Mouse (Mus musculus): ENCODE data around the gene Gm17622. TPM values are rescaled to one million over a fixed set of nuclear protein-coding genes. Genes with fewer than 3 reads are reported as not detected.

Gene Gm17622
- polyA plus RNA-seq, 1 experiment, result not detected

DNA sequence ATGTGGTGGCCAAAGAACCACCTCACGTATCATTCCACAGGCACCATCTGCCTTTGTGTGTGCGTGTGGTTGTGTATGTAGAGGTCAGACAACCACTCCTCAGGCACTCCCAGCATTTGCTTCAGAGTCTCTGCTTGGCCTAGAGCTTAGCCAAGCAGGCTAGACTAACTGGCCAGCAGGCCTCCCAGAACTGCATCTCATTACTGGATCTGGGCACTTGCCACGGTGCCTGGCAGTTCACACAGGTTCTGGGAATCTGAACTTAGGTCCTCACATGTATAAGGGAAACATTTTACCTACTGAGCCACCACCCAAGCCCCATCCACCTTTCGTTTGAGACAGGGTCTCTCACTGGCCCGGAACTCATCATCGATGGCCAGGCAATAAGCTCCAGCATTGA lies 41.6 kb downstream of the Gm17622 start:
- Histone ChIP-seq H3K4me1 (ENCODE audit: control insufficient read depth, insufficient read depth, insufficient read length, low read length) (peaks cover 8% of the 10 kb centered on the region; the same call in 1 of the 2 replicates), H3K27ac (ENCODE audit: insufficient read depth, low read depth, low read length) (no peak overlapping the region), H3K4me3 (ENCODE audit: low read depth, low read length) (no peak overlapping the region), H3K36me3 (ENCODE audit: control insufficient read depth, insufficient read depth, low read length) (no peaks in the 10 kb centered on the region), H3K27me3 (ENCODE audit: control insufficient read depth, insufficient read depth, low read length) (no peaks in the 10 kb centered on the region)
- WGBS, result 78% methylated on average over 6 of the region's 6 CpGs
- TF ChIP-seq CTCF (IDR thresholded peaks at IDR 0.05; ENCODE audit: extremely low read depth, insufficient read length, insufficient replicate concordance, low read depth, low read length) (no peak), POLR2A (IDR thresholded peaks at IDR 0.05; ENCODE audit: low read depth, low read length) (no peak)

DNA sequence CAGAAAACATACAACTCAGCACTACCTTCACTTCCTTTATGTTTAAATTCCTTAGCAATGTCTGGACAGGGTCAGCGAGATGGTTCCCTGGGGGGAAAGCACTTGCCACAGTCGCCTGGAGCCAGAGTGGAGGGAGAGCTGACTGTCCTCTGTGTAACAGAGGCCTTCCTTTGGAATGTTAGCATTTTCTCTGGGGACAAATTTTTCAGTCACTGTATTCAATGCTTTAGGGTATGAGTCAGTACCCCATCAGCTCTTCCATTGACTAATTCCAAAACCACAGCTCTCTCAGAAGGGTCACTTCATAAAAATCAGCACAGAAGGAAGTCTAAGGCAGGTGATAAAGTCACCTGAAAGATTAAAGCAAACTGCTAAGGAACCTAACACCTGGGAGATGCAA lies 43.2 kb downstream of the Gm17622 start:
- H3K27ac ChIP-seq (ENCODE audit: insufficient read depth, low read depth, low read length), result no peak overlapping the region
- H3K4me3 ChIP-seq (ENCODE audit: low read depth, low read length), result no peak overlapping the region
- H3K36me3 ChIP-seq (ENCODE audit: control insufficient read depth, insufficient read depth, low read length), result no peaks in the 10 kb centered on the region
- H3K4me1 ChIP-seq (ENCODE audit: control insufficient read depth, insufficient read depth, insufficient read length, low read length), result peaks cover 6% of the 10 kb centered on the region; the same call in 1 of the 2 replicates
- TF ChIP-seq CTCF (IDR thresholded peaks at IDR 0.05; ENCODE audit: extremely low read depth, insufficient read length, insufficient replicate concordance, low read depth, low read length) (no peak), POLR2A (IDR thresholded peaks at IDR 0.05; ENCODE audit: low read depth, low read length) (no peak)
- 86% methylated on average over 2 of the region's 2 CpGs for WGBS
- no peaks in the 10 kb centered on the region for H3K27me3 ChIP-seq (ENCODE audit: control insufficient read depth, insufficient read depth, low read length)

DNA sequence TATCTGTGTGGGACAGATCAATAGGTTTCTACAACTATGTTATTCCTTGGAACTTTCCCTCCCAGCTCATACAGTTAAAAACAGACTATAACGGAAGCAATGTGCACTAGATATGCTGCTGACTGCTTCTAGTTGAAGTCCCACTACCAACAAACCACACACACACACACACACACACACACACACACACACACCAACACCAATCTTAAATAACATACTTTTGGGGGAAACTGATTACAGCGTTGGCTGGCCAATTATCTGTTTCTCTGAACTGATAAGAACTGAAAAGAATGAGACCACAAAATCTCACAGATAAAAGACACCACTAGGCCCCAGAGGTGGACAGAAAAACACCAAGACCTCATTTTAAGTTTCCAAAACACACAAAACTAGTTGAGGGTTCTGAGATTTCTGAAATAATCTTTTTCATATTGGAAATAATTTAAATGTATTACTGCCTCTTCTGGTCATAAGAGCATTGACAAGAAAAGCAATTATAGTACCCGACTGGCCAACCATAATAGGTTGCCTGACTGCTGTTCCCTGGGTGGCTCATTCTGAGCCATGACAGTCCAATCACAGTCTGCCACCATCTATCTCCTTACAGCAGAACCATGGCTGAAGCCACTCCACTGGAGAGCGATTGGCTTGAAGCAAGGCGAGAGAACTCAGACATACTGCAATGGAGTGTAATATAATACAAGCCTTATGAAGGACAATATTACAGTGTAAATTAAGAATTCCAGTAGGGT lies 46.5 kb downstream of the Gm17622 start:
- TF ChIP-seq CTCF (IDR thresholded peaks at IDR 0.05; ENCODE audit: extremely low read depth, insufficient read length, insufficient replicate concordance, low read depth, low read length) (no peak), POLR2A (IDR thresholded peaks at IDR 0.05; ENCODE audit: low read depth, low read length) (no peak)
- 78% methylated on average over 5 of the region's 5 CpGs for WGBS
- peaks cover 4% of the 10 kb centered on the region; the same call in 1 of the 2 replicates for H3K4me1 ChIP-seq (ENCODE audit: control insufficient read depth, insufficient read depth, insufficient read length, low read length)
- no peaks in the 10 kb centered on the region for H3K36me3 ChIP-seq (ENCODE audit: control insufficient read depth, insufficient read depth, low read length)
- H3K4me3 ChIP-seq (ENCODE audit: low read depth, low read length), result no peak overlapping the region
- H3K27me3 ChIP-seq (ENCODE audit: control insufficient read depth, insufficient read depth, low read length), result no peaks in the 10 kb centered on the region
- H3K27ac ChIP-seq (ENCODE audit: insufficient read depth, low read depth, low read length), result no peak overlapping the region

DNA sequence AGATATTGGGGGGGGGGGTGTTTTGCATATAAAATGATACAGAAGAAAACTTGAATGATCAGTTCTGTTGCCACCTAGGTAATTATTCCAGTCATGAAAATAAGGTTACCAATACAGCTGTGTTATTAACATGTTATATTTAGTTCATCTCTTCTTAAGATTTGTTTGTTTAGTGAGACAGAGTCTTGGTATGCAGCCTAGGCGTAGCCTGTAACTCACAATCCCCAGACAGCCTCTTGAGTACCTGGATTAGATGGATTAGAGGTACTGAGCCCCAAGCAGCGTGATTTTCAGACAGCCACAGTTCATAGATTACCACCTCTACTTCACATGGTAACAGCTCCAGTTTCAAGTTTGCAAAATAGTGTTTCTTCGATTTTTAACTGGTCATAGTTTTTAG lies 47.6 kb downstream of the Gm17622 start:
- TF ChIP-seq CTCF (IDR thresholded peaks at IDR 0.05; ENCODE audit: extremely low read depth, insufficient read length, insufficient replicate concordance, low read depth, low read length), result no peak
- TF ChIP-seq POLR2A (IDR thresholded peaks at IDR 0.05; ENCODE audit: low read depth, low read length), result no peak
- Histone ChIP-seq H3K36me3 (ENCODE audit: control insufficient read depth, insufficient read depth, low read length) (no peaks in the 10 kb centered on the region), H3K4me3 (ENCODE audit: low read depth, low read length) (no peak overlapping the region), H3K4me1 (ENCODE audit: control insufficient read depth, insufficient read depth, insufficient read length, low read length) (no peaks in the 10 kb centered on the region), H3K27me3 (ENCODE audit: control insufficient read depth, insufficient read depth, low read length) (no peaks in the 10 kb centered on the region), H3K27ac (ENCODE audit: insufficient read depth, low read depth, low read length) (no peak overlapping the region)
- WGBS, result 71% methylated on average over 3 of the region's 3 CpGs

Other genes starting within 250 kb of the Gm17622 start
- 1.2 and 1.7 TPM in 2 replicates for gene Poc5, start 102.4 kb upstream of the Gm17622 start, polyA plus RNA-seq (2012; rRNA removed)
- 2.8 TPM in 1 of 2 replicates, not detected in the other for gene Ankdd1b, start 19.5 kb upstream of the Gm17622 start, polyA plus RNA-seq (2012; rRNA removed)
- 0.30 and 0.42 TPM in 2 replicates for gene Polk, start 51.8 kb downstream of the Gm17622 start, polyA plus RNA-seq (2012; rRNA removed)
- 8.2 and 12.7 TPM in 2 replicates for gene Col4a3bp, start 51.9 kb downstream of the Gm17622 start, polyA plus RNA-seq (2012; rRNA removed)
- gene Hmgcr, start 180.2 kb downstream of the Gm17622 start, polyA plus RNA-seq (2012; rRNA removed), result 12.0 and 21.6 TPM in 2 replicates

All from small intestine, adult 2 months (tissue).